Mouse (Mus musculus) urinary bladder, adult 18-20 months (tissue): ENCODE data around the gene Tigd3.

Experiments
- DNase-seq, 2 experiments: peaks; one replicate each; pipeline ENCODE4 v3.0.0; 2022; ENCODE audit warnings: low spot score in 2 of 2, mixed read lengths in 2 of 2

The Tigd3 gene

GRCm38 (mm10) chr19:5847306-5847796 is 46.6 kb downstream of the Tigd3 start:
- no peak for DNase-seq

DNA sequence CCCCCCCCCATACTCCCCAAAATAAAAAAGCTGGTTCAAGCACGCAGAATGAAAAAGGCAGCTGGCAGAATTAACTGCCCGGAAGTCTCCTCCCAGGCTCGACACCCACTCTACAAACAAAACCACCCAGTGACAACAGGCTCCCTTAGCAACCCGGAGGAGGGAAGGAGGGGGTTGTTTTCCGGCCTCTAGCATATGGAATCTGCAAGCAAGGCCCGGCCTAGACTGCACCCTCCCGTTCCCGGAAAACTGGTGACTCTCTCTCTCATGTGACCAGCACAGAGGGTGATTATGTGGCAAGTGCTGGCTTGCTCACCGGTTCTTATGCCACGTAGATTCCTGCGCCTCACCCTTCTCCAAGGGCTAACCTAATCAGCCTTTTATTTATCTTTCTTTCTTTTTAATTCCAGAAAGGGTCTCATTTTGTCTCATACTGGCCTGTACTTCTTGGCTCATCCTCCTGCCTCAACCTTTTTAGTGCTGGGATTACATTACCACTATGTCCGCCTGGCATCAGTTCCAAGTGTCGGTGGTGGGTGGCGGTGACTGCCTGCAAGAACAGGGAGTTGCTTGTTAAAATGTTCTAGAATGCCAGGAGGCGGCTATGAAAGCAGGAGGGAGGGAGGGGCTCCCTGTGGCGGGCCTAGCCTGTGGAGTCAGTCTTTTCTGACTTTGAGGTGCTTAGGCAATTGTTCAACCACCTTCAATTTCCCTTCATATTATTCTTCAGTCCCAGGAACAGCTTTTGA is 47.2 kb downstream of the Tigd3 start:
- peak in 1 of 2 experiments; percentile 91 for DNase-seq

DNA sequence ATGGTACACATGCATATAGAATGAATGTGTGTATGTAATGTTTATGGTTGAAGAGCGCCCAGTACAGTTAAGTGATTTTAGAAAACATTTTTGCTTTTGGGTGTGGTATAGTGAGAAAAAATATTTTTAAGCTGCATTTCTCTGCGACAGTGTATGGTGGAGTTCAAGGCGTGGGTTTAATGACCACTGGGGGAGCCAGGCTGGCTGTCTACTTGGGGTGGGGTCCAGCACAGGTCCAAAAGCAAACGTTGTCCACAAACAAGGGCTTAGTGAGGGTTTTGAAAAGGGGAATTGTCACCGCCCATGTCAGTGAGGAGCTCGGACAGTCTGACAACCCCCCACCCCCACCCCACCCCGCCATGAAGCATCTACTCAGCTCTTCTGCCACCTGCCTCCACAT is 47.8 kb downstream of the Tigd3 start:
- no peak for DNase-seq

DNA sequence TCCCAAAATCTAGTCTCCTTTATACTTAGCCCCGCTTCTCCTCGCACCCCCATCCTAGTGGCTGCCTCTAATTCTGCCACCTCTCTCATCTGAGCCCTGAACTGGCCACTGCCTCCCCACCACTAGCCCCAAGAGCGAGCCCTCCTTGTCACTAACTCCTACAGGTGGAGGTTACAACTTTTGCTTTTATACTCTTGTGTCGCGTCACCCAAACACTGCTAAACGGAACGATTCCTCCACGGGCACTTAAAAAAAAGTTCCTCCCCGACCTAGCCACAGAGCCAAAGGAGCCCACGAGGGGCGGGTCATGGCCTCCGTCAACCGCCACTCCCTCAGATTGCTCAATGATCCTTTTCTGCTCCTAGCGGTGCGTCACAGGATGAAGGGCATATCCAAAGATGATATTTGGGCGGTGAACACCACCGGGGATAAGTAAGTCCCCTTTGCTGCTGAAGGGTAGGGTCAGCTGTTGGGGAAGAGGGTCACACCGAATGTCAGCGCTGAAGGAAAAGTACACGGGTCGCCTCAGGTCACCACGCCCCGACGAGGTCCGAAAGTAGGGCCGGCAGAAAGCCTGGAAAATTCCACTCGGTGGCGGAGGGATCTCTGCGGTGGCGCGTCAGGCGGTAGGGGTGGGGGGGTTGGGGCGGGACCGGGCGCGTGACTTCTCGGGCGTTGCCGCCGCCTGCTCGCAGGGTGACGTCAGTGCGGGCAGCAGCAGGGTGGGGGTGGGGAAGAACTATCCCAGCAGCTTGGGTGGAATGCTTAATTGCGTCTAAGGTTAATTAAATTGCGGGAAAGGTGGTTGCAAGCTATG is 48.4 kb downstream of the Tigd3 start:
- DNase-seq = peak; percentile 92 to 93

DNA sequence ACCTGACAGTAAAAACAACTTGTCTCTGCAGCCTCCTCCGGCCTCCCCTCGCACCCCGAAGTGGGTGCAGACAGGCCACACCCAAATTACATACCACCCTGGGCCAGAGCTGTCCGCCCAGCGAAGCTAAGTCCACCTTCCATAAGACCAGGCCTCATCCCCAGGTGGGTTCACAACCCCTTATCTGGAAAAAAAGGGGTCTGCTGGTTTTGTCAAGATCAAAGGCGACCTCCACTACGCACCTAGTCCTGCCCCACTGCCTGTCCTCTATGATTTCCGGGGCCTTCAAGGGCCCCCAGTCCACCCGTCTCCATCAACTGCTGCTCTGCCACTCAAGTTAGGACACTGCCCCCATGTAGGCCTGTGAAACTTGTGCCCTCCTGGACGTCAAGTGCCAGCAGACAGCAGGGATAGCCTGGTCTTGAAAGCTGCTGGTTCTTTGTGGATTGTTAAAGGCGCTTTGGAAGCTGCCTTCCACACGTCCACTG is 49.1 kb downstream of the Tigd3 start:
- no peak for DNase-seq

DNA sequence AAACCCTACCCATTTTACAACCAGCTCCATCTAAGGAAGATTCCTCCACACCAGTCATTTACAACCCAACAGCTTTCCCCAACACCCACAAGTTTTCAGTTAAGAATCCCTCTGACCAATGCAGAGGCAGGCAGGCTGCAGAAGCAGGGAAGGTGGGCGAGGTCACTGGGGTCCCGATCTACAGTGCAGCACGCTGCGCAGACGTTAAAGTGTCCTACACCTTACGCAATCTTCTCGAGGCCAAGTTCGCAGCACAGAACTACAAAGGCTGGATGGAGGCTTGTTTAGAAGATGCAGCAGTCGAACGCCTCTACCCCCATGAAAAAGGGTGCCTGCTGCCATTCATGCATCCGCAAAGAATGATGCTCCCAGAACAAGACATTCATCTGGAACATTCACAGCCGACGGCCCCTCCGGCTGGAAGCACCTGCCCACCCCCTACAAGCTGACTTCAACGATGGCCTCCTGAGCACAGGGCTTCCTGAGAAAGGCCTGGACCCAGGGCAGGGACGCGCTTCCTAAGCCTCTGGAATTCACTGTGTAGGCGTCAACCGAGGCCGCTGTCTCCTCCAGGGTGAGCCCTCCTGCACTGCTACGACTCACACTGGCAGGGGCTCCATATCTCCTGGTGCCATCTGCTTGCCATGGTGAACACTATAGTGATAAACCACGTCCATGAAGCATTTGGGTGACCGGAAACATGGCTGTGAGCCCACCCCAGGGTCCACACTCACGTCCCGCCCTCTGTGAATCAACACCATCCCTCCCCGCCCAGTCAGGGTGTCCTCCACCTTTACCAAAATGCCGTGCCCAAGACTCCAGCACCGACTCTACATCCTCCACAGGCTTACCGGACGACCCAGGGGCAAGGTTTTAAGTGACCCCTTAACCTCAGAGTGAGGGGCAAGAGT is 49.9 kb downstream of the Tigd3 start:
- DNase-seq = peak in 1 of 2 experiments; percentile 42

- no peak for DNase-seq
These were observed 50.9 kb downstream of the Tigd3 start for GRCm38 (mm10) chr19:5842785-5843730.

GRCm38 (mm10) chr19:5841999-5842784 is 51.8 kb downstream of the Tigd3 start:
- no peak for DNase-seq

DNA sequence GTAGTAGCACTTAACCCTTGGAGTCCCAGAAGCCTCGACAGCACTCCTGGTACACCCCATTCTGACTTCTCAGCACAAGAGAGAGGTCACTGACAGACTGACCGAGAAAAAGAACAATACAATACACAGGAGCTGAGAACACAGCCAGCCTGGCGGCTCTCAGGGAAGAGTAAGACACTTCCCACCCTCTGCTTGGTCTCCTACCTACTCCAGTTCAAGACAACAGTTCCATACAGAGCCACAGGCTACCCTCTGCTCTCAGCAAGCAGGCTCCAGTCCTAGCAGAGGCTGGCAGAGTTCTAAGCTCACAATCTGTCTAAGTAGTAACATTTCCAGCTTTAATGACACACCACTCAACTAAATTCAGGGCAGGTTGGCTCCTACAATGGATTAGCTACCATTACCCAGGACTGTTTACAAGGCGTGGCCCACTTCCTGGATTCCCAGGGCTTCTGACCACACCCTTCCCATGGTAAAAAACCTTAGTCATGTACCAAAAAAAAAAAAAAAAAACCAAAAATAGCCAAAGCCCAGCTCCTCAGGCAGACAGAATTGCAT is 52.5 kb downstream of the Tigd3 start:
- DNase-seq = no peak
